Mouse (Mus musculus) hindbrain, embryonic 10.5 days (tissue): ENCODE data around the gene Rnf40. TPM values are rescaled to one million over a fixed set of nuclear protein-coding genes. Genes with fewer than 3 reads are reported as not detected.

Experiments
- DNase-seq: peaks from one replicate; pipeline ENCODE4 v3.0.0-alpha.2; 2017; ENCODE audit warnings: low spot score
- H3K27ac ChIP-seq: fragments of 300-500 bp; sonication (generic); 2 replicates; pipeline ENCODE4 v1.5.1; 2016; ENCODE audit warnings: mild to moderate bottlenecking, moderate library complexity
- H3K27me3 ChIP-seq: fragments of 300-500 bp; sonication (generic); 2 replicates; pipeline ENCODE4 v1.6.1; 2016; ENCODE audit warnings: mild to moderate bottlenecking; ENCODE audit not compliant: poor library complexity, insufficient read depth, severe bottlenecking
- H3K36me3 ChIP-seq: fragments of 300-500 bp; sonication (generic); 2 replicates; pipeline ENCODE4 v1.6.1; 2016; ENCODE audit warnings: mild to moderate bottlenecking, moderate library complexity
- H3K4me1 ChIP-seq: fragments of 300-500 bp; sonication (generic); replicated peaks from 2 replicates; pipeline ENCODE4 v1.6.1; 2016; ENCODE audit warnings: mild to moderate bottlenecking
- H3K4me3 ChIP-seq: fragments of 300-500 bp; sonication (generic); 2 replicates; pipeline ENCODE4 v1.5.1; 2016; ENCODE audit warnings: mild to moderate bottlenecking, moderate library complexity
- H3K9me3 ChIP-seq: fragments of 300-500 bp; sonication (generic); 2 replicates; pipeline ENCODE4 v1.6.1; 2016; ENCODE audit warnings: mild to moderate bottlenecking, moderate library complexity
- WGBS: fragments of 180-500 bp; shearing (Covaris S2); methylation state at CpG from one replicate; pipeline ENCODE4 v1.1.7; 2016; 5-methylcytosine and 5-hydroxymethylcytosine counted together
- polyA plus RNA-seq: library from polyadenylated mRNA; unstranded; fragments of >200 nt; fragmentation: Nextera tagmentation; extraction: Ambion mirVana; gene quantifications from 2 replicates; pipeline ENCODE4 v1.2.1, GENCODE M21; 2016

Rnf40 gene
- polyA plus RNA-seq = 57.8 and 58.8 TPM in 2 replicates

DNA sequence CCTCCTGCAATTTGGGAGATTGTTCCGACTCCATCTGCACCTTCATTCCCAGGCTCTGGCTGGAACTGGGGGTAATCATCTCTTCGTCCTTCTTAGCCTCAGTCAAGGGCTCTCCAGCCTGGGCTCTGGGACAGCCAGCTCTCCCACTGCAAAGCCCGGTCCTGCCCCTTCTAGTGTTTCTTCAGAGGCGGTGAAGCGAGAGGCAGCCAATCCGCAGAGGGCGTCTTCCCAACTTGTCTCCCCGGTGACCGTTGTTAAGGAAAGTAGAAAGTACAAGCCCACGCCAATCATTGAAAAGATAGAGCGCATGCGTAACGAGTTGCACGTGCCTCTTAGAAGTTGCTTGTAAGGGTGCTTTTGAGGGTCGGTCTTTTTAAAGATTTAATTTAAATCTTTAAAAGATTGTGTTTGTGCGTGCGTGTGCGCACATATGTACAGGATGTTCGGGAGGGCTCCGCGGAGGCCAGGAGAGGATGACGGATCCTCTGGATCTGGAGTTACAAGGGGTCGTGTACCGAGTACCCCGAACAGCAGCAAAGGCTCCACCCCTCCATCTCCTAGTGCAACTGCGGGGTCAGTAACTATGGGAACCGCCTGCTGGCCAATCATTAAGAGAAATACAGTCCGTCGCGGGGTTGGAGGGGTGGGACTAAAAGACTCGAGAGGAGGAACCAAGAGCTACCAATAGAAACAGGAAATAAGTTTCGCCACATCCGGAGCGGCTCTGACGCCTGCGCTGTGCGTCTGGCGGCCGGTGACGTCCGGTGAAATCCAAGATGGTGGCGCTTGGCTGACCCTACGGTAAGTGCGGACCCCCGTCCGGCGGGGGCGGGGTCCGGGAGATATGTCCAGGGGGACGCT is at the start of gene Rnf40, which contains the start of gene Ccdc189:
Gene Rnf40 (plus strand): TSS at position 757 of the 861 bp plus-strand sequence.
Gene Ccdc189 (minus strand): TSS at position 585 of the 861 bp plus-strand sequence.
- Histone ChIP-seq H3K27me3 (no peaks in the 10 kb centered on the region), H3K9me3 (no peaks in the 10 kb centered on the region), H3K27ac (peak within 1 kb of the TSS; percentile 90), H3K4me3 (peak within 1 kb of the TSS; percentile 92), H3K4me1 (peaks cover 22% of the 10 kb centered on the region), H3K36me3 (peaks cover 64% of the 10 kb centered on the region)
- peak; percentile 96 for DNase-seq
- WGBS = under 1% methylated on average over 50 of the region's 50 CpGs

DNA sequence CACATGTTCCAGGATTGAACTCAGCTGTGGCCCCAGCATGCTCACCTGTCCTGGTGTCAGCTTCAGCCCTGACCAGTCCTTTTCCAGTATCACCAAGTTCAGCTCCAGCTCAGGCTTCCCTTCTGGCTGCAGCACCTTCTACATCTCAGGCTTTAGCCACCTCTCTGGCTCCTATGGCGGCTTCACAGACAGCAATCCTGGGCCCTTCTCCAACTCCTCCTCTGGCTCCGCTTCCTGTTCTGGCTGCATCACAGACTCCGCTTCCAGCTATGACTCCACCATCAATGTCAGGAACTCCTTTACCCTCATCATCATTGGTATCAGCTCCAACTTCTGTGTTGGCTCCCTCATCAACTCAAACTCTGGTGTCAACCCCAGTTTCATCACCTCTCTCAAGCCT is 46.9 kb upstream of the Rnf40 start:
- H3K36me3 ChIP-seq = peaks cover 100% of the 10 kb centered on the region
- no peak overlapping the region for H3K27ac ChIP-seq
- no peaks in the 10 kb centered on the region for H3K9me3 ChIP-seq
- no peak for DNase-seq
- no peaks in the 10 kb centered on the region for H3K4me1 ChIP-seq
- 100% methylated on average over 3 of the region's 3 CpGs for WGBS
- no peak overlapping the region for H3K4me3 ChIP-seq
- H3K27me3 ChIP-seq = no peaks in the 10 kb centered on the region

DNA sequence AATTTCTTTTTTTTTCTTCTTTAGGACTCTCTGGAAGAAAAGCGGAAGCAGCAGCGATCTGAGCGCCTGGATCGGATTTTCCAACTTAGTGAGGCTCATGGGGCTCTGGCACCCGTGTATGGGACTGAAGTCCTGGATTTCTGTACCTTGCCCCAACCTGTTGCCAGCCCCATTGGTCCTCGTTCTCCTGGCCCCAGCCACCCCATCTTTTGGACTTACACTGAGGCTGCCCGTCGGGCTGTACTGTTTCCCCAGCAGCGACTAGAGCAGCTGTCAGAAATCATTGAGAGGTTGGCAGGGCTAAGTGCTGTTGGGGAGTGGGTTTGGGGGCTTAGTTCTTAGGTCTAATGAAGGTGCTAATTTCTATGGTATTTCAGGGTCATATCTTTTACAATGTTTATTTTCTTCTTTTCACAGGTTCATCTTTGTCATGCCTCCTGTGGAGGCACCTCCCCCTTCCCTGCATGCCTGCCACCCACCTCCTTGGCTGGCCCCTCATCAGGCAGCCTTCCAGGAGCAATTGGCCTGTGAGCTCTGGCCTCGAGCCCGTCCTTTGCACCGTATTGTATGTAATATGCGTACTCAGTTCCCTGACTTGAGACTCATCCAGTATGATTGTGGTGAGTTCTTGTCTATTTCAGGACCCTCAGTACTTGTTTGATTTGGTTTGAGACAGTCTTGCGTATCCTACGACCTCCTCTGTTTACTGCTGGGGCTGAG is 39.3 kb upstream of the Rnf40 start:
- DNase-seq = no peak
- Histone ChIP-seq H3K9me3 (no peaks in the 10 kb centered on the region), H3K36me3 (peaks cover 97% of the 10 kb centered on the region), H3K4me1 (no peaks in the 10 kb centered on the region), H3K27me3 (no peaks in the 10 kb centered on the region), H3K27ac (no peak overlapping the region), H3K4me3 (no peak overlapping the region)
- 92% methylated on average over 15 of the region's 15 CpGs for WGBS

DNA sequence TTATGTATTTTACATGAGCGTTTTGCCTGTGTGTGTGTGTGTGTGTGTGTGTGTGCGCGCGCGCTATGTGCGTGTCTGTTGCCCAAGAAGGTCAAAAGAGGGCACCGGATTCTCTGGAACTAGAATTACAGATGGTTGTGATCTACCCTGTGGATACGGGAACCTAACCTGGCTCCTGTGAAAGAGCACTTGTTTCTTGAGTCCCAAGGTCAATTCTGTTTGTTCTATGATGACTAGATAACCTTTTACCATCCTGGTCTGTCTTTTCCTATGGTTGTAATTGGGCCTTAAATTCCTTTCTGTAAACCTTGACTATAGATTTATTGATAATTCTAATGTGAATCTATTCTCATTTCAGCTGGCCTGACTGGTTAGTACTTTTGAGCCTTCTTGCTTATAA is 37.0 kb upstream of the Rnf40 start:
- 97% methylated on average over 8 of the region's 8 CpGs for WGBS
- DNase-seq = no peak
- Histone ChIP-seq H3K27ac (no peak overlapping the region), H3K27me3 (no peaks in the 10 kb centered on the region), H3K4me1 (no peaks in the 10 kb centered on the region), H3K9me3 (no peaks in the 10 kb centered on the region), H3K4me3 (no peak overlapping the region), H3K36me3 (peaks cover 97% of the 10 kb centered on the region)

DNA sequence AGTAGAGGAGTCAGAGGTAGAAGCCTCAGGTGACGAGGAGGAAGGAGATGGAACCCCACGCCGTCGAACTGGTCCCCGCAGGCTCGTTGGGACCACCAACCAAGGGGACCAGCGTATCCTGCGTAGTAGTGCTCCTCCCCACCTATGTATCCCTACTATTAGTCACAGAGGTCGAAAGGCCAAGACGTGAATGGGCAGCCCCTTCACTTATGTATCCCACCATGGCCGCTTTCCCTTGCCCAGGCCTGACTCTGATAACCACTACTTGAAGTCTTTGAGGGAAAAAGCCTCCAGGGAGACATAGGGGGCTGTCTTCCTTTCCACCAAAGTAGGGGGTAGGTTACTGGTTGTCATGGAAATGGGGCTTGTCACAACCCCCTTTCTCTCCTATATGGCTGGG is 28.0 kb upstream of the Rnf40 start:
- Histone ChIP-seq H3K4me3 (no peak overlapping the region), H3K9me3 (no peaks in the 10 kb centered on the region), H3K27ac (no peak overlapping the region), H3K27me3 (no peaks in the 10 kb centered on the region), H3K36me3 (peaks cover 93% of the 10 kb centered on the region), H3K4me1 (no peaks in the 10 kb centered on the region)
- 94% methylated on average over 11 of the region's 11 CpGs for WGBS
- DNase-seq = no peak

DNA sequence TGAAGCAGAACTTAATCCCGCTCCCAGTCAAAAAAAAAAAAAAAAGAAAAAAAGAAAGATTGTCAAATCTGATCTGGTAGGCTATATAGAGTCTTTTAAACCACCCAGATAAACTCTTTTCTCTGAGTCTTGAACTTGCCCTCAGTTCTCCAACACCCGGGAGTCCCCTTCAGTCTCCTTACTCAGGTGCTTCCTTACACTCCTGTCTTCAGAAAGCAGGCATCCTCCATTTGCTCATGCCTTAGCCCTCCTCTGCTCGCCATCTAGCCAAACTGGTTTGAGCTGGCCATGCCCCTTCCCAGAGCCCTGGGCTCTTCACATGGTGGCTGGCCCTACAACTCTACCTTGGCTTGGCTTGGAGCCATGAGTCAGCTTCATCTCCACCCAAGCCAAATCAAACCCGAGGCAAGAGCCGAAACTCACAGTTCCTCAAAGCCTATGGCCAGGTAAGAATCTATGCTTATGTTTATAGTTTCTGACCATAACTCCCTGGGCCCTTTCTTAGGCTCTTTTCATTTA is 27.2 kb upstream of the Rnf40 start, which contains the start of gene Tmem265:
Gene Tmem265 (plus strand): TSS at position 51 of the 519 bp plus-strand sequence.
- Histone ChIP-seq H3K36me3 (peaks cover 93% of the 10 kb centered on the region), H3K9me3 (no peaks in the 10 kb centered on the region), H3K27ac (no peak within 1 kb of the TSS), H3K4me1 (no peaks in the 10 kb centered on the region), H3K27me3 (no peaks in the 10 kb centered on the region), H3K4me3 (no peak within 1 kb of the TSS)
- DNase-seq = no peak
- 93% methylated on average over 5 of the region's 5 CpGs for WGBS

DNA sequence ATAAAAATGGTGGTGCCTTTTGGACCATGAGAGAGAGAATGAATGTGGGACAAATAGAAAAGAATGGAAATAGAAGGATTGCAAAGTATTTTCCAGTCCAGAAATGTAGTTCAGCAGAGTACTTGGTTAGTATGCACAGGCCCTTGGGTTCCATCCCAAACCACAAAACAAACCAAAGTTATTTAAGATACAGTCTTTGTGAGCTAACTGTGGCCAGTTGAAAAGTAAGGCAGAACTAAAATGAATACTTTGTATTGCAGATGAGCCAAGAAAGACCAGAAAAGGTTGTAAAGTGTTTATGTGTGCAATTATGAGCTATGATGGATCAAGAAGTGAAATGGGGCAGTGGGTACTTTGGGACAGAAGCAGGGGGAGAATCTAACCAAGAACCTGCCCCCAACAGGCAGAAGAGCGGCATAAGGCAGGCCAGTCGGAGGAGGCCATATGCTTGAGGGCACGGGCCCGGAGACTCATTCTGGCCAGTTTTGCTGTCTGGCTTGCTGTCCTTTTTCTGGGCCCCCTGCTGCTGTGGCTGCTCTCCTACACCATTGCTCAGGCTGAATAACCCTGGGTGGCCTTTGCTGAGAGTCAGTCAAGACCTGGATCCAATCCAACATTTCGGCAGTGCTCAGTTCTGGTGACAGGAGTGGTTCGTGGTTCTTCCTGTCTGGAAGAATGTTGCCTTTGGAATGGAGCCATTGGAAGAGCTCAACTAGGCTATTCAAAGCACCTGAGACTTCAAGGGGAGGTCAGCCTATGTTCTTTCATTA is 24.0 kb upstream of the Rnf40 start:
- Histone ChIP-seq H3K9me3 (no peaks in the 10 kb centered on the region), H3K36me3 (peaks cover 90% of the 10 kb centered on the region), H3K27me3 (no peaks in the 10 kb centered on the region), H3K27ac (no peak overlapping the region), H3K4me3 (no peak overlapping the region), H3K4me1 (no peaks in the 10 kb centered on the region)
- 91% methylated on average over 6 of the region's 6 CpGs for WGBS
- DNase-seq = no peak

DNA sequence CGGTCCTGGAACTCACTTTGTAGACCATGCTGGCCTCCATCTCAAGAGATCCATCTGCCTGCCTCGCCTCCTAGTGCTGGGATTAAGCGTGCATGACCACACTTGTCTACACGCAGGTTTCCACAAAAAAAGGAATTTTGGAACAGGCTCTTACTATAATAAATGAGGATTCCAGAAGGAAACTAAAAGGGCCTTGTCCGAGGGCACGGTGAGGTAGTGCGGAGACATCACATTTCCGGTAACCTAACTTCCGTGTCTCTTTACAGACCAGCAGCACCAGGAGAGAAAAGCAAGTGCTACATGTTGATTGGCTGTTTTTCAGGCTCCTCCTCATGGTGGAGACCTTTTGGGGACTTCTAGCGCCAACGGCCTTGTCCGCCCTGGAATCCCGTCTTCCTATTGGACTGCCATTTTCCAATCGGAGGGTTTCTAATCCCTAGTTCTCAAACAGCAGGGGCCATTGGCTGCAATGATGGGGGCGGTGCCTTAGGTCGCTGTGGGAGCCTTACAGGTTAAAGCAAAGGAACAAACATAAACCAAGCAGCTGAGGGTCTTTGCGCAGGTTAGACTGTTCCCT is 15.6 kb upstream of the Rnf40 start, which contains the start of gene Phkg2:
Gene Phkg2 (plus strand): TSS at position 446 of the 577 bp plus-strand sequence.
- H3K4me3 ChIP-seq = peak within 1 kb of the TSS; percentile 95
- WGBS = under 1% methylated on average over 17 of the region's 17 CpGs
- H3K27ac ChIP-seq = peak within 1 kb of the TSS; percentile 94
- no peaks in the 10 kb centered on the region for H3K27me3 ChIP-seq
- peaks cover 26% of the 10 kb centered on the region for H3K4me1 ChIP-seq
- DNase-seq = peak; percentile 91
- H3K36me3 ChIP-seq = peaks cover 41% of the 10 kb centered on the region
- H3K9me3 ChIP-seq = no peaks in the 10 kb centered on the region

DNA sequence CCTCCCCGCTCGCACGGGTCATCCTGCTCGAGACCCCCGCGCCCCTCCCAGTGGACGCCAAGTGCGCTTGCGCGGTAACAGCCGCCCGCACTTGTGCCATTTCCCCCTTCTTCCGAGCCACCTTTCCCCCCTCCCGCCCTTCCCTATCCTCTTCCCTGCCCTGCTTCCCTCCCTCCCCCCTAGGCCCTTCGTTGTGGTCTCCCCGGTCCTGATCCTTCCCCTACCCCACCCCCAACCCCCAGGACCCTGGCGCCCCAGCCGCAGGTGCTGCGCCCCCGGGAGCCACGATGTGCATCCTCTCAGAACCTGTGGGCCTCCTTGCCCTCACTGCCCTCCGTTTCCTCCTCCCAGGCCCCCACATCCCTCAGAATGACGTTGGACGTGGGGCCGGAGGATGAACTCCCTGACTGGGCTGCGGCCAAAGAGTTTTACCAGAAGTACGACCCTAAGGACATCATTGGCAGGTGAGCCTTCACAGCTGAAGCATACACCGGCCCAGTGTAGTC is 15.0 kb upstream of the Rnf40 start:
- no peak for DNase-seq
- H3K36me3 ChIP-seq = peaks cover 43% of the 10 kb centered on the region
- H3K4me1 ChIP-seq = peaks cover 26% of the 10 kb centered on the region
- no peaks in the 10 kb centered on the region for H3K9me3 ChIP-seq
- peak overlapping the region; percentile 94 for H3K27ac ChIP-seq
- no peaks in the 10 kb centered on the region for H3K27me3 ChIP-seq
- peak overlapping the region; percentile 95 for H3K4me3 ChIP-seq
- 1% methylated on average over 27 of the region's 28 CpGs for WGBS

DNA sequence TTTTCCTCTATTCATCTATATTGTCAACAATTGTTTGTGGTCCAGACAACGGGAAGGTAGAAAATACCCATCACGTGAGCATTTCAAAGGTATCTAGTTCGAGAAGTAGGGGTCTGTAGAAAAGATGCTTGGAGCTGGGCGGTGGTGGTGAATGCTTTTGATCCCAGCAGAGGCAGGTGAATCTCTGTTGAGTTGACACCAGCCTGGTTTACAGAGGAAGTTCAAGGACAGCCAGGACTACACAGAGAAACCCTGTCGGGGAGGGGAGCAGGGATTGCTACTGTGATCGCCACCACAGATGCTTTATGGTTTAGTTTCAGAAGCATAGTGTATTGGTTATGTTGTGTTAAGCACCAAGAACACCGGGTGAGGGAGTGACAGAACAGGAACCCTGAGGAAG is 14.5 kb upstream of the Rnf40 start:
- 27% methylated on average over 7 of the region's 7 CpGs for WGBS
- Histone ChIP-seq H3K9me3 (no peaks in the 10 kb centered on the region), H3K27me3 (no peaks in the 10 kb centered on the region), H3K27ac (peak overlapping the region; percentile 94), H3K4me3 (peak overlapping the region; percentile 95), H3K4me1 (peaks cover 26% of the 10 kb centered on the region), H3K36me3 (peaks cover 42% of the 10 kb centered on the region)
- no peak for DNase-seq

DNA sequence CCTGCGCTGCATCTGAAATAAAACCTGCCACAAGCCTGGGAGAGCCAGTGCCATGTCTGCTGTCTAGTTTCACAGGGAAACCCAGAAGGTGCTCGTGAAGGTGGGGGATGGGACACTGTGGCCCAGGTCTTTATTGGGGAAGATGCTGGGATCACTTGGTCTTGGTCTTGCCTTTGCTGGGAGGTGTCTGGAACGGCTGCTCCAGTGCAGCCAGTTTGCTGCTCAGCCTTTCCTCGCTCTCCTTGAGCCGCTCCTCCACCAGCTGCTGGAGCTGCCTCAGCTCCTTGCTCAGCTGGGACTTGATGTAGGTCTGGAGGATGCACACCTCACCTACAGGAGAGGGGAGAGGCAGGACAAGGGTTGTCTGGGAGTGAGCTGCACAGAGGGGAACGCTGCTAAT is 5.3 kb upstream of the Rnf40 start:
- no peak overlapping the region for H3K4me3 ChIP-seq
- 96% methylated on average over 6 of the region's 6 CpGs for WGBS
- H3K27me3 ChIP-seq = no peaks in the 10 kb centered on the region
- H3K36me3 ChIP-seq = peaks cover 73% of the 10 kb centered on the region
- H3K4me1 ChIP-seq = peaks cover 12% of the 10 kb centered on the region
- no peak overlapping the region for H3K27ac ChIP-seq
- H3K9me3 ChIP-seq = no peaks in the 10 kb centered on the region
- no peak for DNase-seq

DNA sequence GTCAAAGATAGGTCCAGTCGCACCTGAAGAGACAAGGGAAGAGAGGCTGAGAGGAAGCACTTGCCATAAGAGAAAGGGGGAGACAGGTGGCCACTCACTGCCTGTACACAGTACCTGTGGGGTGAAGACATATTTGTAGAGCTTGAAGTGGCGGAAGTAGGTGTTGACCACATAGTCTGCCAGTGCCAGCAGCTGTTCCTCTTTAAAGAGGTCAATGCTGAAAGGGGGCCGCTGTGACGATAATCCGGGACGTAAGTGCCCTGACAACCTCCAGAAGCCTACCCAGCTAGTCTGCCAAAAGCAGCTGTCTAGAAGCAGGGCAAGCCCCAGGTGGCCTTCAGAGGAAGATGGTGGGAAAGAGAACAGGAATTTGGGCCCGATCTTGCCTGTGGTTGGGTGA is 3.5 kb upstream of the Rnf40 start:
- H3K36me3 ChIP-seq = peaks cover 64% of the 10 kb centered on the region
- 93% methylated on average over 7 of the region's 7 CpGs for WGBS

More for the DNA sequence above, 3.5 kb upstream of the Rnf40 start:
- H3K4me3 ChIP-seq = no peak overlapping the region
- H3K9me3 ChIP-seq = no peaks in the 10 kb centered on the region
- no peak for DNase-seq
- peaks cover 22% of the 10 kb centered on the region for H3K4me1 ChIP-seq
- no peak overlapping the region for H3K27ac ChIP-seq
- no peaks in the 10 kb centered on the region for H3K27me3 ChIP-seq
